Mouse (Mus musculus): ENCODE data around the gene Tec.

- no peak for TF ChIP-seq GATA1 (IDR thresholded peaks at IDR 0.05; ENCODE audit: low read length)
- TF ChIP-seq TAL1 (IDR thresholded peaks at IDR 0.05; ENCODE audit: low read length), result no peak
Measured at GRCm38 (mm10) chr5:72709451-72709850, 158.8 kb downstream of the Tec start.

Data from erythroblast, embryonic 14.5 days (primary cell).